Mouse (Mus musculus) mature B cell (primary cell): ENCODE results near the gene Wwox.

Experiments used
- in situ Hi-C: fragments of 300-500 bp; cut with MboI; formaldehyde crosslinking; loops from 2 replicates; pipeline ENCODE4 v1.14.3; 2019

Gene Wwox

GRCm38 (mm10) chr8:114853765-114854164, 414.3 kb downstream of the Wwox start:
- in situ Hi-C loops = no loop called here

- in situ Hi-C loops = no loop called here
These were observed 416.4 kb downstream of the Wwox start for GRCm38 (mm10) chr8:114855833-114856232.

GRCm38 (mm10) chr8:114865911-114866310, 426.5 kb downstream of the Wwox start:
- in situ Hi-C loops = no loop called here

- in situ Hi-C loops = no loop called here
These were observed 429.9 kb downstream of the Wwox start for GRCm38 (mm10) chr8:114869321-114869720.

GRCm38 (mm10) chr8:114870410-114870809, 431.0 kb downstream of the Wwox start:
- in situ Hi-C loops = no loop called here

- in situ Hi-C loops = no loop called here
These were observed 433.0 kb downstream of the Wwox start for GRCm38 (mm10) chr8:114872491-114872890.

- in situ Hi-C loops = no loop called here
These were observed 435.7 kb downstream of the Wwox start for GRCm38 (mm10) chr8:114875161-114875560.

- in situ Hi-C loops = no loop called here
These were observed 436.7 kb downstream of the Wwox start for GRCm38 (mm10) chr8:114876161-114876611.

GRCm38 (mm10) chr8:114876696-114877206, 437.3 kb downstream of the Wwox start:
- in situ Hi-C loops = no loop called here

GRCm38 (mm10) chr8:114877234-114877633, 437.8 kb downstream of the Wwox start:
- in situ Hi-C loops = no loop called here

- in situ Hi-C loops = no loop called here
These were observed 439.2 kb downstream of the Wwox start for GRCm38 (mm10) chr8:114878449-114879276.

GRCm38 (mm10) chr8:114879277-114879568, 439.8 kb downstream of the Wwox start:
- in situ Hi-C loops = no loop called here

- in situ Hi-C loops = loop anchor here (10.0 kb wide), 1 partner anchor 65 kb away; no protein-coding TSS in a partner anchor
These were observed 440.2 kb downstream of the Wwox start for GRCm38 (mm10) chr8:114879678-114880077.

GRCm38 (mm10) chr8:114880475-114881135, 441.1 kb downstream of the Wwox start:
- in situ Hi-C loops = loop anchor here (10.0 kb wide), 1 partner anchor 66 kb away; no protein-coding TSS in a partner anchor

GRCm38 (mm10) chr8:114881891-114882401, 442.5 kb downstream of the Wwox start:
- in situ Hi-C loops = loop anchor here (10.0 kb wide), 1 partner anchor 67 kb away; no protein-coding TSS in a partner anchor

- in situ Hi-C loops = loop anchor here (10.0 kb wide), 1 partner anchor 68 kb away; no protein-coding TSS in a partner anchor
These were observed 443.0 kb downstream of the Wwox start for GRCm38 (mm10) chr8:114882504-114882903.

GRCm38 (mm10) chr8:114882936-114883606, 443.6 kb downstream of the Wwox start:
- in situ Hi-C loops = loop anchor here (10.0 kb wide), 1 partner anchor 68 kb away; no protein-coding TSS in a partner anchor

GRCm38 (mm10) chr8:114883967-114884366, 444.5 kb downstream of the Wwox start:
- in situ Hi-C loops = loop anchor here (10.0 kb wide), 1 partner anchor 69 kb away; no protein-coding TSS in a partner anchor

GRCm38 (mm10) chr8:114885026-114885592, 445.7 kb downstream of the Wwox start:
- in situ Hi-C loops = loop anchor here (10.0 kb wide), 1 partner anchor 70 kb away; no protein-coding TSS in a partner anchor

GRCm38 (mm10) chr8:114888388-114888787, 448.9 kb downstream of the Wwox start:
- in situ Hi-C loops = loop anchor here (10.0 kb wide), 1 partner anchor 74 kb away; no protein-coding TSS in a partner anchor
